Mouse (Mus musculus): Measurements from ENCODE around the gene D130052B06Rik.

DNA sequence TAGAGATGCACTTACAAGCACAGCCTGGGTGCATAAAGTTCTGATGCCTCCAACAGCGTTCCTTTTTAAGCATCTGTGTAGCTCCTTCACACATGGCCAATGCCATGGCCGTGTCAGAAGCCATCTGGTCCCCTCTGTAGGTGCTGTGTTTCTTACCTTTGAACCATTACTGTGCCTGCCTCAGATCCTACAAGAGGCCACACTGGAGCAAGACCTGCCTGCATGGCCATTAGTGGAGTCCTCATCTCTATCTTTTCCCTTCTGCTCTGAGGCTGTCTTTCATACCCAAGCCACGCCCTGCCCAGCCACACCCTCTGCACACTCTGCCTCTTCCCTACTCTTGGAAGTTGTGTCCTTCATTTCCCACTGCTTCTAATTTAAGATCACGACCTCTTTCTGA is 6.3 kb upstream of the D130052B06Rik start:
- TF ChIP-seq CTCF (IDR thresholded peaks at IDR 0.05; ENCODE audit: extremely low read depth, insufficient read length, insufficient replicate concordance, low read depth, low read length) (no peak), POLR2A (IDR thresholded peaks at IDR 0.05; ENCODE audit: low read depth, low read length) (no peak)
